Mouse (Mus musculus): ENCODE measurements at regions not wholly inside any gene's neighbourhood (a gene's known extent, or its start where the extent isn't known, plus 50 kb on each side); places are given as distances from the start of the nearest gene placed in this dataset.

- H3K9me3 ChIP-seq (ENCODE audit: control insufficient read depth, low read length) = no peaks in the 10 kb centered on the region
- H3K27me3 ChIP-seq (ENCODE audit: control insufficient read depth) = peaks cover 2% of the 10 kb centered on the region; the same call in 1 of the 2 replicates
- TF ChIP-seq TAL1 (IDR thresholded peaks at IDR 0.05; ENCODE audit: low read length) (no peak), GATA1 (IDR thresholded peaks at IDR 0.05; ENCODE audit: low read length) (no peak)
- no peak overlapping the region for H3K4me3 ChIP-seq (replicated peaks)
- no peaks in the 10 kb centered on the region for H3K36me3 ChIP-seq (ENCODE audit: control insufficient read depth)
- peaks cover 17% of the 10 kb centered on the region for H3K4me1 ChIP-seq (ENCODE audit: control insufficient read depth)
Observed at GRCm38 (mm10) chr6:84383718-84384117, 210.0 kb downstream of the Cyp26b1 start.

GRCm38 (mm10) chr6:84383141-84383540 lies 210.6 kb downstream of the Cyp26b1 start:
- Histone ChIP-seq H3K27me3 (ENCODE audit: control insufficient read depth) (peaks cover 2% of the 10 kb centered on the region; the same call in 1 of the 2 replicates), H3K4me3 (replicated peaks) (no peak overlapping the region), H3K4me1 (ENCODE audit: control insufficient read depth) (peaks cover 17% of the 10 kb centered on the region), H3K9me3 (ENCODE audit: control insufficient read depth, low read length) (no peaks in the 10 kb centered on the region), H3K36me3 (ENCODE audit: control insufficient read depth) (no peaks in the 10 kb centered on the region)
- TF ChIP-seq GATA1 (IDR thresholded peaks at IDR 0.05; ENCODE audit: low read length) = no peak
- no peak for TF ChIP-seq TAL1 (IDR thresholded peaks at IDR 0.05; ENCODE audit: low read length)

GRCm38 (mm10) chr6:84381571-84381970 lies 212.1 kb downstream of the Cyp26b1 start:
- peaks cover 17% of the 10 kb centered on the region for H3K4me1 ChIP-seq (ENCODE audit: control insufficient read depth)
- TF ChIP-seq GATA1 (IDR thresholded peaks at IDR 0.05; ENCODE audit: low read length) (no peak), TAL1 (IDR thresholded peaks at IDR 0.05; ENCODE audit: low read length) (no peak)
- peaks cover 4% of the 10 kb centered on the region; the same call in 1 of the 2 replicates for H3K27me3 ChIP-seq (ENCODE audit: control insufficient read depth)
- H3K4me3 ChIP-seq (replicated peaks) = no peak overlapping the region
- H3K9me3 ChIP-seq (ENCODE audit: control insufficient read depth, low read length) = no peaks in the 10 kb centered on the region
- H3K36me3 ChIP-seq (ENCODE audit: control insufficient read depth) = no peaks in the 10 kb centered on the region

GRCm38 (mm10) chr6:84376666-84377065 lies 217.0 kb downstream of the Cyp26b1 start:
- H3K9me3 ChIP-seq (ENCODE audit: control insufficient read depth, low read length) = no peaks in the 10 kb centered on the region
- no peak overlapping the region for H3K4me3 ChIP-seq (replicated peaks)
- peaks cover 6% of the 10 kb centered on the region; the same call in 1 of the 2 replicates for H3K27me3 ChIP-seq (ENCODE audit: control insufficient read depth)
- TF ChIP-seq TAL1 (IDR thresholded peaks at IDR 0.05; ENCODE audit: low read length) (no peak), GATA1 (IDR thresholded peaks at IDR 0.05; ENCODE audit: low read length) (no peak)
- H3K4me1 ChIP-seq (ENCODE audit: control insufficient read depth) = no peaks in the 10 kb centered on the region
- no peaks in the 10 kb centered on the region for H3K36me3 ChIP-seq (ENCODE audit: control insufficient read depth)

- Histone ChIP-seq H3K9me3 (ENCODE audit: control insufficient read depth, low read length) (no peaks in the 10 kb centered on the region), H3K4me3 (replicated peaks) (no peak overlapping the region), H3K4me1 (ENCODE audit: control insufficient read depth) (no peaks in the 10 kb centered on the region), H3K36me3 (ENCODE audit: control insufficient read depth) (no peaks in the 10 kb centered on the region), H3K27me3 (ENCODE audit: control insufficient read depth) (peaks cover 6% of the 10 kb centered on the region; the same call in 1 of the 2 replicates)
- TF ChIP-seq GATA1 (IDR thresholded peaks at IDR 0.05; ENCODE audit: low read length) = no peak
- TF ChIP-seq TAL1 (IDR thresholded peaks at IDR 0.05; ENCODE audit: low read length) = no peak
Observed at GRCm38 (mm10) chr6:84375498-84375897, 218.2 kb downstream of the Cyp26b1 start.

- Histone ChIP-seq H3K27me3 (ENCODE audit: control insufficient read depth) (no peaks in the 10 kb centered on the region), H3K4me1 (ENCODE audit: control insufficient read depth) (no peaks in the 10 kb centered on the region), H3K36me3 (ENCODE audit: control insufficient read depth) (no peaks in the 10 kb centered on the region), H3K9me3 (ENCODE audit: control insufficient read depth, low read length) (no peaks in the 10 kb centered on the region), H3K4me3 (replicated peaks) (no peak overlapping the region)
- TF ChIP-seq TAL1 (IDR thresholded peaks at IDR 0.05; ENCODE audit: low read length) (no peak), GATA1 (IDR thresholded peaks at IDR 0.05; ENCODE audit: low read length) (no peak)
Observed at GRCm38 (mm10) chr6:84366365-84366764, 227.3 kb downstream of the Cyp26b1 start.

GRCm38 (mm10) chr6:84365914-84366313 lies 227.8 kb downstream of the Cyp26b1 start:
- TF ChIP-seq GATA1 (IDR thresholded peaks at IDR 0.05; ENCODE audit: low read length) (no peak), TAL1 (IDR thresholded peaks at IDR 0.05; ENCODE audit: low read length) (no peak)
- Histone ChIP-seq H3K9me3 (ENCODE audit: control insufficient read depth, low read length) (no peaks in the 10 kb centered on the region), H3K4me1 (ENCODE audit: control insufficient read depth) (no peaks in the 10 kb centered on the region), H3K36me3 (ENCODE audit: control insufficient read depth) (no peaks in the 10 kb centered on the region), H3K27me3 (ENCODE audit: control insufficient read depth) (no peaks in the 10 kb centered on the region), H3K4me3 (replicated peaks) (no peak overlapping the region)

- H3K9me3 ChIP-seq (ENCODE audit: control insufficient read depth, low read length) = no peaks in the 10 kb centered on the region
- H3K4me1 ChIP-seq (ENCODE audit: control insufficient read depth) = no peaks in the 10 kb centered on the region
- no peaks in the 10 kb centered on the region for H3K27me3 ChIP-seq (ENCODE audit: control insufficient read depth)
- H3K4me3 ChIP-seq (replicated peaks) = no peak overlapping the region
- no peak for TF ChIP-seq TAL1 (IDR thresholded peaks at IDR 0.05; ENCODE audit: low read length)
- no peak for TF ChIP-seq GATA1 (IDR thresholded peaks at IDR 0.05; ENCODE audit: low read length)
- H3K36me3 ChIP-seq (ENCODE audit: control insufficient read depth) = no peaks in the 10 kb centered on the region
Observed at GRCm38 (mm10) chr6:84364964-84365363, 228.7 kb downstream of the Cyp26b1 start.

- no peaks in the 10 kb centered on the region for H3K4me1 ChIP-seq (ENCODE audit: control insufficient read depth)
Observed at GRCm38 (mm10) chr6:84362331-84362730, 231.4 kb downstream of the Cyp26b1 start.

GRCm38 (mm10) chr6:84357911-84358310 lies 235.8 kb downstream of the Cyp26b1 start:
- Histone ChIP-seq H3K4me3 (replicated peaks) (no peak overlapping the region), H3K9me3 (ENCODE audit: control insufficient read depth, low read length) (no peaks in the 10 kb centered on the region), H3K36me3 (ENCODE audit: control insufficient read depth) (no peaks in the 10 kb centered on the region), H3K27me3 (ENCODE audit: control insufficient read depth) (no peaks in the 10 kb centered on the region), H3K4me1 (ENCODE audit: control insufficient read depth) (no peaks in the 10 kb centered on the region)
- TF ChIP-seq TAL1 (IDR thresholded peaks at IDR 0.05; ENCODE audit: low read length) (no peak), GATA1 (IDR thresholded peaks at IDR 0.05; ENCODE audit: low read length) (no peak)

More at GRCm38 (mm10) chr6:84362331-84362730, 231.4 kb downstream of the Cyp26b1 start:
- TF ChIP-seq GATA1 (IDR thresholded peaks at IDR 0.05; ENCODE audit: low read length) (no peak), TAL1 (IDR thresholded peaks at IDR 0.05; ENCODE audit: low read length) (no peak)
- no peaks in the 10 kb centered on the region for H3K27me3 ChIP-seq (ENCODE audit: control insufficient read depth)
- H3K36me3 ChIP-seq (ENCODE audit: control insufficient read depth) = no peaks in the 10 kb centered on the region
- no peaks in the 10 kb centered on the region for H3K9me3 ChIP-seq (ENCODE audit: control insufficient read depth, low read length)
- H3K4me3 ChIP-seq (replicated peaks) = no peak overlapping the region

Measured in erythroblast, embryonic 14.5 days (primary cell).